Mouse (Mus musculus): Measurements from ENCODE around the gene Arhgap5.
A peak's percentile ranks its signal among the peaks of the same experiment; 100 is the strongest.

Arhgap5 gene

GRCm38 (mm10) chr12:52503456-52504320, at the start of gene Arhgap5:
TSS of gene Arhgap5 (plus strand) at chr12:52503972.
- DNase-seq (ENCODE audit: low spot score in 2 of 2): peak; percentile 96

- peak in 1 of 2 experiments; percentile 30 for DNase-seq (ENCODE audit: low spot score in 2 of 2)
Measured at GRCm38 (mm10) chr12:52464593-52464992, 39.2 kb upstream of the Arhgap5 start.

- DNase-seq (ENCODE audit: low spot score in 2 of 2): no peak
Measured at GRCm38 (mm10) chr12:52471621-52472020, 32.2 kb upstream of the Arhgap5 start.

GRCm38 (mm10) chr12:52473988-52474968, 29.5 kb upstream of the Arhgap5 start:
- no peak for DNase-seq (ENCODE audit: low spot score in 2 of 2)

- DNase-seq (ENCODE audit: low spot score in 2 of 2): no peak
Measured at GRCm38 (mm10) chr12:52476036-52476435, 27.7 kb upstream of the Arhgap5 start.

- DNase-seq (ENCODE audit: low spot score in 2 of 2): no peak
Measured at GRCm38 (mm10) chr12:52478611-52479010, 25.2 kb upstream of the Arhgap5 start.

GRCm38 (mm10) chr12:52479323-52479722, 24.4 kb upstream of the Arhgap5 start:
- DNase-seq (ENCODE audit: low spot score in 2 of 2): no peak

- DNase-seq (ENCODE audit: low spot score in 2 of 2): no peak
Measured at GRCm38 (mm10) chr12:52480851-52481250, 22.9 kb upstream of the Arhgap5 start.

- DNase-seq (ENCODE audit: low spot score in 2 of 2): no peak
Measured at GRCm38 (mm10) chr12:52481969-52482550, 21.7 kb upstream of the Arhgap5 start.

GRCm38 (mm10) chr12:52483219-52483618, 20.6 kb upstream of the Arhgap5 start:
- no peak for DNase-seq (ENCODE audit: low spot score in 2 of 2)

GRCm38 (mm10) chr12:52488266-52488975, 15.4 kb upstream of the Arhgap5 start:
- no peak for DNase-seq (ENCODE audit: low spot score in 2 of 2)

- no peak for DNase-seq (ENCODE audit: low spot score in 2 of 2)
Measured at GRCm38 (mm10) chr12:52493281-52493681, 10.5 kb upstream of the Arhgap5 start.

GRCm38 (mm10) chr12:52497209-52497608, 6.6 kb upstream of the Arhgap5 start:
- no peak for DNase-seq (ENCODE audit: low spot score in 2 of 2)

GRCm38 (mm10) chr12:52500915-52501833, 2.6 kb upstream of the Arhgap5 start:
- DNase-seq (ENCODE audit: low spot score in 2 of 2): no peak

- DNase-seq (ENCODE audit: low spot score in 2 of 2): no peak
Measured at GRCm38 (mm10) chr12:52502161-52502560, 1.6 kb upstream of the Arhgap5 start.

- DNase-seq (ENCODE audit: low spot score in 2 of 2): no peak
Measured at GRCm38 (mm10) chr12:52503131-52503455, 679 bp upstream of the Arhgap5 start.

GRCm38 (mm10) chr12:52504331-52505181, 784 bp downstream of the Arhgap5 start:
- peak; percentile 47 to 67 for DNase-seq (ENCODE audit: low spot score in 2 of 2)

- DNase-seq (ENCODE audit: low spot score in 2 of 2): no peak
Measured at GRCm38 (mm10) chr12:52524699-52525098, 20.9 kb downstream of the Arhgap5 start.

- no peak for DNase-seq (ENCODE audit: low spot score in 2 of 2)
Measured at GRCm38 (mm10) chr12:52525486-52525885, 21.7 kb downstream of the Arhgap5 start.
